14 mouse cellular contexts compared by ENCODE assay signal in genomic region chr7:81560101-81561049, GRCm38 (mm10). TPM values are rescaled to one million over a fixed set of nuclear protein-coding genes. Genes with fewer than 3 reads are reported as not detected.
DNase-seq lines count a peak whose midpoint lies in the region; ATAC-seq and TF ChIP-seq lines count a peak whose summit lies in the region.
"Had no signal": no experiment of that assay in that cellular context is flagged by ENCODE, and none has a peak within 500 bp of the region (broad histone marks: within the 10 kb centered on the region; RNA-seq: fewer than 3 reads in every experiment).

No protein-coding gene starts in this region.

- 0 out of 2 replicates have a peak overlapping the region, but pooled peaks have one; percentile 10 for H3K27ac ChIP-seq in forebrain, embryonic 13.5 days
- no peak overlapping the region for H3K27ac ChIP-seq in forebrain, embryonic 10.5 days
- peak overlapping the region; percentile 23 for H3K27ac ChIP-seq in hindbrain, embryonic 13.5 days
- H3K27ac ChIP-seq in hindbrain, embryonic 16.5 days (ENCODE audit: low read depth, low read length): no peak overlapping the region
- H3K27ac ChIP-seq in MEL (ENCODE audit: control insufficient read depth, low read depth, low read length): no peak overlapping the region

- no peak overlapping the region for H3K9ac ChIP-seq in forebrain, embryonic 13.5 days
- H3K9ac ChIP-seq in hindbrain, embryonic 13.5 days: no peak overlapping the region
- no peak overlapping the region for H3K9ac ChIP-seq in hindbrain, embryonic 16.5 days (ENCODE audit: low read depth, low read length)
- no peak overlapping the region for H3K9ac ChIP-seq in MEL (ENCODE audit: control insufficient read depth, low read depth, low read length, poor library complexity, severe bottlenecking)

- no peaks in the 10 kb centered on the region for H3K27me3 ChIP-seq in forebrain, embryonic 13.5 days
- H3K27me3 ChIP-seq in forebrain, embryonic 10.5 days (ENCODE audit: poor library complexity, severe bottlenecking): no peaks in the 10 kb centered on the region
- no peaks in the 10 kb centered on the region for H3K27me3 ChIP-seq in hindbrain, embryonic 13.5 days
- no peaks in the 10 kb centered on the region for H3K27me3 ChIP-seq in hindbrain, embryonic 16.5 days (replicated peaks; ENCODE audit: control insufficient read depth, insufficient read depth, low read length)
- H3K27me3 ChIP-seq in MEL (ENCODE audit: control insufficient read depth in 1 of 2, insufficient read depth in 2 of 2, low read length in 2 of 2): peaks cover 0 to 3% of the 10 kb centered on the region in 2 experiments; a peak in 3 of 4 replicates

- H3K36me3 ChIP-seq in forebrain, embryonic 13.5 days (ENCODE audit: poor library complexity, severe bottlenecking): no peaks in the 10 kb centered on the region
- no peaks in the 10 kb centered on the region for H3K36me3 ChIP-seq in forebrain, embryonic 10.5 days (replicated peaks)
- no peaks in the 10 kb centered on the region for H3K36me3 ChIP-seq in hindbrain, embryonic 13.5 days
- H3K36me3 ChIP-seq in hindbrain, embryonic 16.5 days (ENCODE audit: control insufficient read depth, insufficient read depth, low read length): no peaks in the 10 kb centered on the region
- H3K36me3 ChIP-seq in MEL (ENCODE audit: control insufficient read depth in 1 of 2, insufficient read depth in 2 of 2, low read length in 2 of 2): peaks cover 0 to 4% of the 10 kb centered on the region in 2 experiments; a peak in 2 of 4 replicates

- no peak for TF ChIP-seq CTCF in MEL (IDR thresholded peaks at IDR 0.05 in 2 of 3, conservative IDR thresholded peaks at IDR 0.05 in 1 of 3; ENCODE audit: control insufficient read depth in 1 of 3, insufficient read depth in 1 of 3, low read depth in 2 of 3, low read length in 3 of 3, poor library complexity in 1 of 3, severe bottlenecking in 1 of 3)

- no peaks in the 10 kb centered on the region for H3K9me3 ChIP-seq in forebrain, embryonic 13.5 days (replicated peaks)
- H3K9me3 ChIP-seq in forebrain, embryonic 10.5 days: no peaks in the 10 kb centered on the region
- no peaks in the 10 kb centered on the region for H3K9me3 ChIP-seq in hindbrain, embryonic 13.5 days
- H3K9me3 ChIP-seq in hindbrain, embryonic 16.5 days (ENCODE audit: control insufficient read depth, low read length): no peaks in the 10 kb centered on the region
- H3K9me3 ChIP-seq in MEL (replicated peaks; ENCODE audit: insufficient read depth, low read length): no peaks in the 10 kb centered on the region
- H3K9me3 ChIP-seq: megakaryocyte, embryonic 14.5 days had no signal

- TF ChIP-seq POLR2A in MEL (IDR thresholded peaks at IDR 0.05; ENCODE audit: control insufficient read depth in 1 of 2, insufficient read depth in 1 of 2, low read depth in 1 of 2, low read length in 2 of 2, poor library complexity in 1 of 2): no peak

- DNase-seq in forebrain, embryonic 10.5 days (ENCODE audit: extremely low spot score, low spot score): no peak
- DNase-seq in MEL (ENCODE audit: low read depth, low spot score) (peak; percentile 47), MN1 (ENCODE audit: low spot score) (no peak)
- peak; percentile 8 for DNase-seq in forelimb bud, embryonic 11.5 days (ENCODE audit: low read depth, low spot score)
- DNase-seq in kidney, adult 18-20 months: no peak
- DNase-seq: cerebellum, adult 11-12 months; kidney, postnatal 14 days; thymus, postnatal 25 days had no signal

- peak in 1 of 2 experiments; percentile 47; a peak in 2 of 4 replicates for TF ChIP-seq EP300 in MEL (IDR thresholded peaks at IDR 0.05; ENCODE audit: low read depth in 1 of 2, low read length in 2 of 2)

- H3K79me2 ChIP-seq in MEL (ENCODE audit: control insufficient read depth, insufficient read depth, low read length, poor library complexity): no peaks in the 10 kb centered on the region

- no peak for TF ChIP-seq RAD21 in MEL (IDR thresholded peaks at IDR 0.05; ENCODE audit: low read depth, low read length)

- H3K4me1 ChIP-seq in forebrain, embryonic 13.5 days: peaks cover 17% of the 10 kb centered on the region
- H3K4me1 ChIP-seq in forebrain, embryonic 10.5 days: no peaks in the 10 kb centered on the region
- H3K4me1 ChIP-seq in hindbrain, embryonic 13.5 days (replicated peaks): peaks cover 21% of the 10 kb centered on the region
- H3K4me1 ChIP-seq in hindbrain, embryonic 16.5 days (ENCODE audit: control insufficient read depth, insufficient read depth, low read depth, low read length): no peaks in the 10 kb centered on the region
- H3K4me1 ChIP-seq in MEL (ENCODE audit: control insufficient read depth in 1 of 2, insufficient read depth in 2 of 2, low read length in 2 of 2): peaks cover 0 to 9% of the 10 kb centered on the region in 2 experiments; a peak in 2 of 4 replicates

- ATAC-seq in forebrain, embryonic 13.5 days: peak; percentile 58; the same call in 1 of the 2 replicates
- 0 out of 2 replicates have a peak, but pooled peaks have one; percentile 21 for ATAC-seq in hindbrain, embryonic 13.5 days (ENCODE audit: low FRiP score)
- no peak for ATAC-seq in hindbrain, embryonic 16.5 days

- no peak overlapping the region for H3K4me3 ChIP-seq in forebrain, embryonic 13.5 days
- H3K4me3 ChIP-seq in forebrain, embryonic 10.5 days: no peak overlapping the region
- H3K4me3 ChIP-seq in hindbrain, embryonic 13.5 days: no peak overlapping the region
- no peak overlapping the region for H3K4me3 ChIP-seq in hindbrain, embryonic 16.5 days (ENCODE audit: low read length)
- no peak overlapping the region for H3K4me3 ChIP-seq in MEL (ENCODE audit: control insufficient read depth in 1 of 2, insufficient read depth in 1 of 2, low read depth in 2 of 2, low read length in 2 of 2)
- H3K4me3 ChIP-seq: megakaryocyte, embryonic 14.5 days had no signal

- 62% methylated on average over 8 of the region's 8 CpGs for WGBS in forebrain, embryonic 13.5 days
- 81% methylated on average over 8 of the region's 8 CpGs for WGBS in forebrain, embryonic 10.5 days
- 59% methylated on average over 8 of the region's 8 CpGs for WGBS in hindbrain, embryonic 13.5 days
- 63% methylated on average over 8 of the region's 8 CpGs for whole genome bisulfite sequencing in hindbrain, embryonic 16.5 days

- H3K4me2 ChIP-seq in forebrain, embryonic 13.5 days: no peak overlapping the region
- no peak overlapping the region for H3K4me2 ChIP-seq in hindbrain, embryonic 13.5 days
- no peak overlapping the region for H3K4me2 ChIP-seq in hindbrain, embryonic 16.5 days (ENCODE audit: low read length)
- H3K4me2 ChIP-seq: liver, embryonic 11.5 days had no signal

TF ChIP-seq in MEL, 35 proteins besides CTCF, POLR2A, EP300 and RAD21:
- no peak for TF ChIP-seq TCF12 (IDR thresholded peaks at IDR 0.05; ENCODE audit: low read depth, low read length)
- 0 out of 2 replicates have a peak, but pooled peaks have one; percentile 14 for TF ChIP-seq ETS1 (IDR thresholded peaks at IDR 0.05; ENCODE audit: low read depth, low read length)
- peak; percentile 72; the same call in 1 of the 2 replicates for TF ChIP-seq BHLHE40 (IDR thresholded peaks at IDR 0.05; ENCODE audit: borderline replicate concordance, low read depth, low read length)
- no peak for TF ChIP-seq NELFE (IDR thresholded peaks at IDR 0.05; ENCODE audit: low read depth, low read length)
- TF ChIP-seq GATA1 (IDR thresholded peaks at IDR 0.05; ENCODE audit: low read depth, low read length): peak; percentile 39; the same call in 1 of the 2 replicates

RNA-seq across cellular contexts. Expression of gene Fsd2, which starts 6.4 kb away (rescaled TPM):
- polyA plus RNA-seq in forebrain, embryonic 13.5 days (2015; fragmentation: Nextera tagmentation; extraction: Ambion mirVana): 0.10 TPM in 2 replicates
- polyA plus RNA-seq in forebrain, embryonic 10.5 days (2016; fragmentation: Nextera tagmentation; extraction: Ambion mirVana): 0.05 TPM in 2 replicates
- 0.09 and 0.25 TPM in 2 replicates for polyA plus RNA-seq in hindbrain, embryonic 13.5 days (2015; fragmentation: Nextera tagmentation; extraction: Ambion mirVana)
- 0.15 and 0.57 TPM in 2 replicates for polyA plus RNA-seq in hindbrain, embryonic 16.5 days (2015; fragmentation: Nextera tagmentation; extraction: Ambion mirVana)
- not detected in 2 replicates for total RNA-seq in MEL (2012; rRNA removed)
- polyA plus RNA-seq in MEL (2012; ENCODE audit: insufficient read depth in 1 of 2, insufficient read length in 2 of 2, low read depth in 1 of 2, low replicate concordance in 2 of 2, missing spikeins in 1 of 2): under 1 TPM in 1 of 2 experiments, not detected in 1; 0.03 TPM
- polyA plus RNA-seq: intestine, embryonic 14.5 days had no signal

RNA-seq across cellular contexts. Expression of gene Whamm, which starts 10.7 kb away (rescaled TPM):
- 4.1 and 4.5 TPM in 2 replicates for polyA plus RNA-seq in forebrain, embryonic 13.5 days (2015; fragmentation: Nextera tagmentation; extraction: Ambion mirVana)
- polyA plus RNA-seq in forebrain, embryonic 10.5 days (2016; fragmentation: Nextera tagmentation; extraction: Ambion mirVana): 1.8 and 3.0 TPM in 2 replicates
- polyA plus RNA-seq in hindbrain, embryonic 13.5 days (2015; fragmentation: Nextera tagmentation; extraction: Ambion mirVana): 6.2 TPM in 2 replicates
- polyA plus RNA-seq in hindbrain, embryonic 16.5 days (2015; fragmentation: Nextera tagmentation; extraction: Ambion mirVana): 2.0 and 6.0 TPM in 2 replicates
- total RNA-seq in MEL (2012; rRNA removed): 9.4 and 11.1 TPM in 2 replicates
- 10 to 100 TPM in 1 of 2 experiments, not detected in 1; 22.9 TPM for polyA plus RNA-seq in MEL (2012; ENCODE audit: insufficient read depth in 1 of 2, insufficient read length in 2 of 2, low read depth in 1 of 2, low replicate concordance in 2 of 2, missing spikeins in 1 of 2)

Comparison
In these comparisons a context has a peak if more than half of its experiments do, and no peak if none do; other contexts are left out.
1. H3K27ac ChIP-seq: peak in forebrain, embryonic 13.5 days (single experiment) and hindbrain, embryonic 13.5 days (single experiment); none in forebrain, embryonic 10.5 days (single experiment), hindbrain, embryonic 16.5 days (single experiment) and MEL (single experiment).
2. DNase-seq: peak in MEL (single experiment) and forelimb bud, embryonic 11.5 days (single experiment); none in forebrain, embryonic 10.5 days (single experiment), MN1 (single experiment) and kidney, adult 18-20 months (single experiment).